Mouse (Mus musculus) myocyte (in vitro differentiated cells): ENCODE measurements around the gene Zfhx3. TPM values are rescaled to one million over a fixed set of nuclear protein-coding genes. Genes with fewer than 3 reads are reported as not detected.

Experiments used
- H3K27me3 ChIP-seq: one replicate; pipeline ENCODE4 v1.6.1; 2011; ENCODE audit not compliant: control insufficient read depth, insufficient read depth, insufficient read length
- H3K36me3 ChIP-seq: one replicate; pipeline ENCODE4 v1.6.1; 2011; ENCODE audit not compliant: control insufficient read depth, insufficient read depth
- H3K4me2 ChIP-seq: one replicate; pipeline ENCODE4 v1.6.1; 2011; ENCODE audit warnings: low read depth, control low read depth
- H3K4me3 ChIP-seq: one replicate; pipeline ENCODE4 v1.5.1; 2011; ENCODE audit warnings: mild to moderate bottlenecking, control low read depth, moderate library complexity
- H3K79me2 ChIP-seq: one replicate; pipeline ENCODE4 v1.6.1; 2011; ENCODE audit not compliant: control insufficient read depth, insufficient read depth
- H3ac ChIP-seq: one replicate; pipeline ENCODE4 v1.6.1; 2011; ENCODE audit not compliant: control insufficient read depth, insufficient read length
- CEBPB ChIP-seq: IDR thresholded peaks from 2 replicates; pipeline ENCODE4 v1.6.1; 2011; ENCODE audit warnings: mild to moderate bottlenecking, moderate library complexity; ENCODE audit not compliant: poor library complexity, insufficient read depth, severe bottlenecking
- E2F4 ChIP-seq: IDR thresholded peaks from one replicate; pipeline ENCODE4 v1.6.1; 2011; ENCODE audit warnings: mild to moderate bottlenecking, control low read depth, moderate library complexity; ENCODE audit not compliant: insufficient read depth
- MAX ChIP-seq: IDR thresholded peaks from one replicate; pipeline ENCODE4 v1.6.1; 2011; ENCODE audit warnings: low read depth, mild to moderate bottlenecking, control low read depth
- MYOD1 ChIP-seq, 3 experiments: IDR thresholded peaks; one replicate each; pipeline ENCODE4 v1.6.1; 2011; ENCODE audit warnings: control low read depth in 2 of 3, low read depth in 2 of 3, mild to moderate bottlenecking in 2 of 3, moderate library complexity in 1 of 3; ENCODE audit not compliant: insufficient read length in 2 of 3, control insufficient read depth in 1 of 3
- MYOG ChIP-seq, 3 experiments: IDR thresholded peaks; one replicate each; pipeline ENCODE4 v1.6.1; 2011; ENCODE audit warnings: control low read depth in 2 of 3, low read depth in 2 of 3, mild to moderate bottlenecking in 2 of 3; ENCODE audit not compliant: insufficient read length in 2 of 3, control insufficient read depth in 1 of 3, insufficient read depth in 1 of 3
- POLR2A ChIP-seq: IDR thresholded peaks from one replicate; pipeline ENCODE4 v1.6.1; 2011; ENCODE audit warnings: low read depth, mild to moderate bottlenecking, control low read depth, moderate library complexity; ENCODE audit not compliant: insufficient read length
- POLR2AphosphoS2 ChIP-seq: IDR thresholded peaks from one replicate; pipeline ENCODE4 v1.6.1; 2011; ENCODE audit warnings: low read depth, control low read depth; ENCODE audit not compliant: insufficient read length
- REST ChIP-seq: IDR thresholded peaks from one replicate; pipeline ENCODE4 v1.6.1; 2011; ENCODE audit warnings: mild to moderate bottlenecking, control low read depth, moderate library complexity; ENCODE audit not compliant: insufficient read depth, insufficient read length
- SRF ChIP-seq: IDR thresholded peaks from one replicate; pipeline ENCODE4 v1.6.1; 2011; ENCODE audit warnings: low read depth; ENCODE audit not compliant: control insufficient read depth, insufficient read length
- TCF12 ChIP-seq: IDR thresholded peaks from one replicate; pipeline ENCODE4 v1.6.1; 2011; ENCODE audit warnings: mild to moderate bottlenecking, control low read depth; ENCODE audit not compliant: poor library complexity, insufficient read depth, severe bottlenecking
- TCF3 ChIP-seq: IDR thresholded peaks from one replicate; pipeline ENCODE4 v1.6.1; 2011; ENCODE audit warnings: low read depth, control low read depth; ENCODE audit not compliant: insufficient read length
- USF1 ChIP-seq: IDR thresholded peaks from one replicate; pipeline ENCODE4 v1.6.1; 2011; ENCODE audit warnings: low read depth, mild to moderate bottlenecking, control low read depth, moderate library complexity
- polyA plus RNA-seq: library from polyadenylated mRNA; unstranded; fragments of >200 nt; fragmentation: generic; extraction: Trizol; gene quantifications from one replicate; pipeline ENCODE4 v1.2.1, GENCODE M21; 2012; ENCODE audit warnings: missing spikeins

Zfhx3 gene
- polyA plus RNA-seq, 1 experiment: 3.0 TPM

- Histone ChIP-seq H3K36me3 (no peaks in the 10 kb centered on the region), H3K4me2 (no peak overlapping the region), H3ac (no peak overlapping the region), H3K79me2 (no peaks in the 10 kb centered on the region), H3K27me3 (no peaks in the 10 kb centered on the region), H3K4me3 (no peak overlapping the region)
- no peak for TF ChIP-seq TCF3
- no peak for TF ChIP-seq MYOG (IDR thresholded peaks at IDR 0.05; ENCODE audit: control insufficient read depth in 1 of 3, insufficient read depth in 1 of 3, insufficient read length in 2 of 3, low read depth in 2 of 3)
- TF ChIP-seq E2F4: no peak
- no peak for TF ChIP-seq REST
- TF ChIP-seq MAX: no peak
- no peak for TF ChIP-seq TCF12
- TF ChIP-seq SRF: no peak
Measured at GRCm38 (mm10) chr8:108578388-108578787, 635.9 kb downstream of the Zfhx3 start.

GRCm38 (mm10) chr8:108579808-108580207, 637.4 kb downstream of the Zfhx3 start:
- H3K27me3 ChIP-seq: no peaks in the 10 kb centered on the region
- H3K79me2 ChIP-seq: no peaks in the 10 kb centered on the region
- TF ChIP-seq MYOG (IDR thresholded peaks at IDR 0.05; ENCODE audit: control insufficient read depth in 1 of 3, insufficient read depth in 1 of 3, insufficient read length in 2 of 3, low read depth in 2 of 3) (no peak), MAX (no peak), TCF12 (no peak), POLR2AphosphoS2 (no peak), E2F4 (no peak), MYOD1 (IDR thresholded peaks at IDR 0.05; ENCODE audit: control insufficient read depth in 1 of 3, insufficient read length in 2 of 3, low read depth in 2 of 3) (no peak), USF1 (no peak), REST (no peak), POLR2A (no peak), CEBPB (no peak), TCF3 (no peak), SRF (no peak)
- H3ac ChIP-seq: no peak overlapping the region
- H3K4me2 ChIP-seq: no peak overlapping the region
- no peaks in the 10 kb centered on the region for H3K36me3 ChIP-seq
- H3K4me3 ChIP-seq: no peak overlapping the region

DNA sequence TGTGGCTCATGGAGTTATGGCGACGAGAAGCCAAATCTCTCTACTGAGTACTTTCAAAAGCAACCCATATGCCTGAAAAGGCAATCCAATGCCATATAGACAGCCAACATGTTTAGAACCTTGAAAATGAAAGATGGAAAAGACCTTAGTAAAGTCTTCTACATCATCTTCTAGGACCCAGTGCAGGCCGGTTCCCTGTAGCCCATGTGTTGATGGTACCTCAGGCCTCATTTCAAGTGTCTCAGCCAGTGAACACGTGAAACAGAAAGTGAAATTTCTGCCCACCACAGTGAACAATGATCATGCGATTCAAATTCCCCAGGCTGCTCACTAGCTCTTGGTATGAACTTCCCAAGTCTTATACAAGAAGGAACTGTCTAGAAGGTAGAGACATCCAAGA, 637.9 kb downstream of the Zfhx3 start:
- no peak for TF ChIP-seq USF1
- TF ChIP-seq SRF: no peak
- TF ChIP-seq POLR2AphosphoS2: no peak
- TF ChIP-seq MAX: no peak
- no peak for TF ChIP-seq MYOG (IDR thresholded peaks at IDR 0.05; ENCODE audit: control insufficient read depth in 1 of 3, insufficient read depth in 1 of 3, insufficient read length in 2 of 3, low read depth in 2 of 3)
- TF ChIP-seq MYOD1 (IDR thresholded peaks at IDR 0.05; ENCODE audit: control insufficient read depth in 1 of 3, insufficient read length in 2 of 3, low read depth in 2 of 3): no peak
- TF ChIP-seq TCF12: no peak
- TF ChIP-seq CEBPB: no peak
- TF ChIP-seq REST: no peak
- no peak for TF ChIP-seq TCF3
- TF ChIP-seq E2F4: no peak
- no peak for TF ChIP-seq POLR2A
- no peak overlapping the region for H3K4me2 ChIP-seq

DNA sequence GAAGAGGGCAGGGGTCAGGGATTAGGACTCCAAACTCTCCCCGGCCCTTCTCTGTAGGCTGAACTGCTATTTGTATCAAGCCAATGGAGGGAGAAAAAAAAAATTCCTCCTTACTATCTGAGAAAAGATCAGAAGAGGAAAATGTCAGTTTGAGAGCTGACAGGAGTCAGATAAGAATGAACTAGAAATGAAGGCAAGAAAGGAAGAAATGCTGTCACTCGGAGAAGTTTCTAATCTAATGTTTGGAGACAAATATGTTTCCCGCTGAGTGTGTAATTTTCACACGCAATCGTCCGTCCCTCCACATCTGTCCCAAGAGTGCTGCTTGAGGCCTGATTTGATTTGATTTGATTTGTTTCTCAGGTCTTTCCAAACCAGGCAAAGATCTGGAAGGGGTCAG, 639.1 kb downstream of the Zfhx3 start:
- Histone ChIP-seq H3K4me3 (no peak overlapping the region), H3K36me3 (no peaks in the 10 kb centered on the region), H3ac (no peak overlapping the region), H3K27me3 (no peaks in the 10 kb centered on the region), H3K4me2 (no peak overlapping the region), H3K79me2 (no peaks in the 10 kb centered on the region)
- TF ChIP-seq MYOG (IDR thresholded peaks at IDR 0.05; ENCODE audit: control insufficient read depth in 1 of 3, insufficient read depth in 1 of 3, insufficient read length in 2 of 3, low read depth in 2 of 3): no peak
- TF ChIP-seq USF1: no peak
- TF ChIP-seq MYOD1 (IDR thresholded peaks at IDR 0.05; ENCODE audit: control insufficient read depth in 1 of 3, insufficient read length in 2 of 3, low read depth in 2 of 3): no peak
- TF ChIP-seq REST: no peak
- no peak for TF ChIP-seq E2F4
- no peak for TF ChIP-seq POLR2A
- TF ChIP-seq POLR2AphosphoS2: no peak
- TF ChIP-seq CEBPB: no peak
- no peak for TF ChIP-seq TCF12
- TF ChIP-seq MAX: no peak
- no peak for TF ChIP-seq SRF
- no peak for TF ChIP-seq TCF3

More for the DNA sequence above, 637.9 kb downstream of the Zfhx3 start:
- H3ac ChIP-seq: no peak overlapping the region
- H3K79me2 ChIP-seq: no peaks in the 10 kb centered on the region
- no peaks in the 10 kb centered on the region for H3K36me3 ChIP-seq
- no peaks in the 10 kb centered on the region for H3K27me3 ChIP-seq
- H3K4me3 ChIP-seq: no peak overlapping the region
